Mouse (Mus musculus) small intestine, adult 2 months (tissue): ENCODE data around the gene Mtmr3. TPM values are rescaled to one million over a fixed set of nuclear protein-coding genes. Genes with fewer than 3 reads are reported as not detected.
"Not testable (repeated sequence)": the region's sequence is repeated elsewhere in the genome, so short reads cannot be mapped to it uniquely, and the experiment has no call there.

Experiments
- H3K27ac ChIP-seq: fragments of 200-500 bp; 2 replicates; pipeline ENCODE4 v1.5.1; 2012; ENCODE audit warnings: low read depth, low read length, control low read depth, inconsistent platforms; ENCODE audit not compliant: insufficient read depth
- H3K27me3 ChIP-seq: fragments of 200-500 bp; 2 replicates; pipeline ENCODE4 v1.6.1; 2012; ENCODE audit warnings: mild to moderate bottlenecking, moderate library complexity, low read length, inconsistent platforms; ENCODE audit not compliant: control insufficient read depth, insufficient read depth
- H3K36me3 ChIP-seq: fragments of 200-500 bp; 2 replicates; pipeline ENCODE4 v1.6.1; 2012; ENCODE audit warnings: mild to moderate bottlenecking, low read length, control low read depth, inconsistent platforms; ENCODE audit not compliant: control insufficient read depth, insufficient read depth
- H3K4me1 ChIP-seq: fragments of 200-500 bp; 2 replicates; pipeline ENCODE4 v1.6.1; 2012; ENCODE audit warnings: low read length, inconsistent platforms, mixed read lengths; ENCODE audit not compliant: control insufficient read depth, insufficient read depth, insufficient read length
- H3K4me3 ChIP-seq: fragments of 200-500 bp; 2 replicates; pipeline ENCODE4 v1.5.1; 2012; ENCODE audit warnings: low read depth, mild to moderate bottlenecking, control low read depth, inconsistent platforms, low read length, moderate library complexity
- CTCF ChIP-seq: fragments of 200-500 bp; IDR thresholded peaks from 2 replicates; pipeline ENCODE4 v1.5.1; 2012; ENCODE audit warnings: low read depth, mild to moderate bottlenecking, control low read depth, inconsistent platforms, low read length, moderate library complexity, mixed read lengths; ENCODE audit not compliant: insufficient replicate concordance, insufficient read length; ENCODE audit errors: extremely low read depth
- POLR2A ChIP-seq: fragments of 200-500 bp; IDR thresholded peaks from 2 replicates; pipeline ENCODE4 v1.6.1; 2012; ENCODE audit warnings: low read depth, mild to moderate bottlenecking, control low read depth, inconsistent platforms, low read length, moderate library complexity
- WGBS: fragments of 180-500 bp; shearing (Covaris S2); methylation state at CpG from one replicate; pipeline ENCODE4 v1.1.7; 2018; 5-methylcytosine and 5-hydroxymethylcytosine counted together
- polyA plus RNA-seq: library from polyadenylated mRNA; depleted of rRNA; stranded (reverse); fragments of >200 nt; gene quantifications from 2 replicates; pipeline ENCODE4 v1.2.3, GENCODE M21; 2012

The Mtmr3 gene
- polyA plus RNA-seq, 1 experiment, result 19.6 TPM

DNA sequence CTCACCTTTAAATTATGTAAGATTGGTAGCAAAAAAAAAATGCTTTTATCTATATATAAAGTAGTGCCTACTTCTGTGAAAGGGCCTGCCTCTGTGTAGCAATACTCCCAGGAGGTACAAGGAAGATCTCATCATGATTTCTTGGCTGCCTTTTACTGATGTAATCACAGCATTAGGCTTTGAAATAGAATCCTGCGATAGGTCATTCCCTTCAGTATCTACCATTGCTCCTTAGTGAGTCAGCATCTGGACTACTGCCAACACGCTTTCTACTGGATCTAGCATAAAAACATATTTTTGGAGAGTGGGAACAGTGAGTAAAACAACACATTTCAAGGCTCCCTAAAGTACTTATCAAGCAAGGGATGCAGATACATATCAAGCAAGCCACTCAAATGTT, 16.0 kb downstream of the Mtmr3 start:
- Histone ChIP-seq H3K36me3 (peaks cover 2% of the 10 kb centered on the region; the same call in 1 of the 2 replicates), H3K27ac (no peak overlapping the region), H3K4me3 (no peak overlapping the region), H3K27me3 (no peaks in the 10 kb centered on the region), H3K4me1 (peaks cover 2% of the 10 kb centered on the region; the same call in 1 of the 2 replicates)
- 20% methylated on average over 2 of the region's 2 CpGs for WGBS
- TF ChIP-seq CTCF (no peak), POLR2A (no peak)

GRCm38 (mm10) chr11:4577079-4577478, 17.6 kb downstream of the Mtmr3 start:
- H3K27me3 ChIP-seq, result no peaks in the 10 kb centered on the region
- H3K36me3 ChIP-seq, result peaks cover 2% of the 10 kb centered on the region; the same call in 1 of the 2 replicates
- 83% methylated on average over 2 of the region's 2 CpGs for WGBS
- H3K4me3 ChIP-seq, result no peak overlapping the region
- peaks cover 2% of the 10 kb centered on the region; the same call in 1 of the 2 replicates for H3K4me1 ChIP-seq
- H3K27ac ChIP-seq, result no peak overlapping the region
- TF ChIP-seq POLR2A, result no peak
- no peak for TF ChIP-seq CTCF

GRCm38 (mm10) chr11:4576090-4576732, 18.5 kb downstream of the Mtmr3 start:
- 64% methylated on average over 2 of the region's 2 CpGs for WGBS
- H3K27ac ChIP-seq, H3K4me3 ChIP-seq, H3K36me3 ChIP-seq, H3K4me1 ChIP-seq, H3K27me3 ChIP-seq: not testable (repeated sequence)

DNA sequence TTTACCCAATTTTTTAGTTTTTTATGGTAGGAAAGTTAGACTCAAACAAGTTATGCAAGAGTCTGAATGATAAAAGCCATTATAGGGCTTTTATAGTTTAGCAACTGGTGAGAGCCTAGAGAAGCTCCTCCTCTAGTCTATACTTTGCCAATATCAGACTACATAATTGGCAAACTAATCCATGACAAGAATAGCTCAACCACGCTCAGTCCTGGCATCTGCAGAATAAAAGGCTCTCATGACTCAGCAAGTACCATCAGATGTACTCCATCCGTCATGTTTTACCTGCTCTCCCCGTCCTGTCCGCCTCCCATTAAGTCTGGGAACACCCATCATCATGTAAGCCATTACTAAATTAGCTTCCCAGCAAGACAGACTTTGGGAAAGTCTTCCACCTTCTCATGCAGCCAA, 23.2 kb downstream of the Mtmr3 start:
- H3K27me3 ChIP-seq, result no peaks in the 10 kb centered on the region
- H3K4me3 ChIP-seq, result no peak overlapping the region
- H3K36me3 ChIP-seq, result peaks cover 3% of the 10 kb centered on the region; the same call in 1 of the 2 replicates
- peaks cover 2% of the 10 kb centered on the region; the same call in 1 of the 2 replicates for H3K4me1 ChIP-seq
- H3K27ac ChIP-seq, result no peak overlapping the region
- TF ChIP-seq POLR2A (no peak), CTCF (no peak)
- WGBS, result 58% methylated on average over 4 of the region's 4 CpGs

DNA sequence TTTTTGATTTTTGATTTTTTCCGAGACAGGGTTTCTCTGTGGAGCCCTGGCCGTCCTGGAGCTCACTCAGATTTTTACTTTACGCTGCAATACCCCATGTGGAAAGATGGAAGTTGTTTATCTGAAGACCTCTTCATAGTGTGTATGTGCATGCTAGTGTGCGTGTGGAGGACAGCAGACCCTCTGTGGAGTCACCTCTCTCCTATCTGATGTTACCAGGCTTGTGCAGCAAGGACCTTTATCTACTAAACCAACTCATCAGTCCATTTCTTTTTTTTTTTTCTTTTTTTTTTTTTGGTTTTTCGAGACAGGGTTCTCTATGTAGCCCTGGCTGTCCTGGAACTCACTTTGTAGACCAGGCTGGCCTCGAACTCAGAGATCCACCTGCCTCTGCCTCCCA, 28.3 kb downstream of the Mtmr3 start:
- Histone ChIP-seq H3K36me3 (0 out of 2 replicates have a peak, but pooled peaks cover 2% of the 10 kb centered on the region), H3K27ac (no peak overlapping the region), H3K27me3 (no peaks in the 10 kb centered on the region), H3K4me1 (no peaks in the 10 kb centered on the region), H3K4me3 (no peak overlapping the region)
- 90% methylated on average over 6 of the region's 6 CpGs for WGBS
- TF ChIP-seq POLR2A (no peak), CTCF (no peak)

GRCm38 (mm10) chr11:4565545-4565944, 29.1 kb downstream of the Mtmr3 start:
- Histone ChIP-seq H3K27me3 (no peaks in the 10 kb centered on the region), H3K27ac (no peak overlapping the region), H3K36me3 (0 out of 2 replicates have a peak, but pooled peaks cover 2% of the 10 kb centered on the region), H3K4me3 (no peak overlapping the region), H3K4me1 (no peaks in the 10 kb centered on the region)
- WGBS, result 51% methylated on average over 2 of the region's 2 CpGs
- no peak for TF ChIP-seq CTCF
- no peak for TF ChIP-seq POLR2A

GRCm38 (mm10) chr11:4553274-4554063, 41.2 kb downstream of the Mtmr3 start:
- no peaks in the 10 kb centered on the region for H3K4me1 ChIP-seq
- TF ChIP-seq POLR2A (no peak), CTCF (no peak)
- 78% methylated on average over 2 of the region's 2 CpGs for WGBS
- H3K27me3 ChIP-seq, result no peaks in the 10 kb centered on the region
- no peak overlapping the region for H3K27ac ChIP-seq
- no peaks in the 10 kb centered on the region for H3K36me3 ChIP-seq
- H3K4me3 ChIP-seq, result no peak overlapping the region
